Mouse (Mus musculus) bone marrow, adult 2 months (tissue): ENCODE data around the gene Art4.

Experiments
- CTCF ChIP-seq: fragments of 200-500 bp; IDR thresholded peaks from 2 replicates; pipeline ENCODE4 v1.5.1; 2011; ENCODE audit warnings: low read length, control low read depth; ENCODE audit not compliant: control insufficient read depth, insufficient read depth
- POLR2A ChIP-seq: fragments of 200-500 bp; IDR thresholded peaks from 2 replicates; pipeline ENCODE4 v1.6.1; 2011; ENCODE audit warnings: low read depth, mild to moderate bottlenecking, control low read depth, low read length, borderline replicate concordance; ENCODE audit not compliant: control insufficient read depth

DNA sequence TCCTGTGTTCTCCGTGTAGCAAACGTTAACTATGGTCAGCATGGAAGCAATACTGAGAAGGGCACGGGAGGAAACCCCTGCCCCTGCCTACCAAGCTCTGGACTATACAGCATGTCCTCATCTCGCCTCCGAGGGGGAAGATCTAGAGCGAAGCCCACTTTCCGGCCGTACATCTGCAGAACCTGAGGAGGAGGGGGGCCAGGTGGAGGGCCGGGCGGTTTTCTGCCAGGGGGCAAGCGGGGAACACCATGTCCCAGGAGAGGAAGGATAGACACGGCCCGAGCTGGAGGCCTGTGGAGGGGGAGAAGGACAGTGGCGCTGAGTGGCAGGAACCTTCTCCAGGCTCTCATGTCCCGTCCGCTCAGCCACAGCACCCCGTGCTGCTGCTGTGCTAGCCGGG, 36.4 kb downstream of the Art4 start:
- TF ChIP-seq CTCF (no peak), POLR2A (no peak)
